Mouse (Mus musculus) frontal cortex, adult (tissue): ENCODE data around the gene Cyp4a29.
"Not testable (repeated sequence)": the region's sequence is repeated elsewhere in the genome, so short reads cannot be mapped to it uniquely, and the experiment has no call there.

Source experiments
- ATAC-seq: cut with Nextera tagmentation; 2 replicates; pipeline ENCODE4 v1.9.2; 2017; ENCODE audit warnings: mild to moderate bottlenecking, moderate library complexity, mixed read lengths; ENCODE audit not compliant: low TSS enrichment

The Cyp4a29 gene

GRCm38 (mm10) chr4:115241784-115242183 lies at the start of gene Cyp4a29:
Gene Cyp4a29, plus strand, starts transcription at chr4:115242084.
- no peak for ATAC-seq

DNA sequence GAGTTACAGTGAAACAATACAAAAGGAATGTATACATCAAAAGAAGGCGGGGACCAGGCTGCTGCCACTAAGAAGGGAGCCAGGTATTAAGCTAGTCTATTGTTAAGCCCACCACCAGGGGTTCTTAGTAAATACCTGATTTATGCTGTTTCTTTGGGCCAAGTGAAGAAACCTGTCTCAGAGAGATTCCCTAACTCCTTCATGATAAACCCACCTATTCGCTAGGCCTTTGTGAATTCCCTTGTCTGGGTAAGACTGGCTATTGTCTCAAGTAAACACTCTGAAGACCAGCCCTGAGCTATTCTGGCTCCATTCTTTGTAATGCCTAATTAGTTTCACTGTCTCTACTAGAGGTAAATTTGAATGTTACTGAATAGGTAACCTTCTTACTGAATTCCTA lies 9.0 kb upstream of the Cyp4a29 start:
- not testable (repeated sequence) for ATAC-seq

- ATAC-seq, result no peak
Measured at GRCm38 (mm10) chr4:115236462-115237096, 5.3 kb upstream of the Cyp4a29 start.

DNA sequence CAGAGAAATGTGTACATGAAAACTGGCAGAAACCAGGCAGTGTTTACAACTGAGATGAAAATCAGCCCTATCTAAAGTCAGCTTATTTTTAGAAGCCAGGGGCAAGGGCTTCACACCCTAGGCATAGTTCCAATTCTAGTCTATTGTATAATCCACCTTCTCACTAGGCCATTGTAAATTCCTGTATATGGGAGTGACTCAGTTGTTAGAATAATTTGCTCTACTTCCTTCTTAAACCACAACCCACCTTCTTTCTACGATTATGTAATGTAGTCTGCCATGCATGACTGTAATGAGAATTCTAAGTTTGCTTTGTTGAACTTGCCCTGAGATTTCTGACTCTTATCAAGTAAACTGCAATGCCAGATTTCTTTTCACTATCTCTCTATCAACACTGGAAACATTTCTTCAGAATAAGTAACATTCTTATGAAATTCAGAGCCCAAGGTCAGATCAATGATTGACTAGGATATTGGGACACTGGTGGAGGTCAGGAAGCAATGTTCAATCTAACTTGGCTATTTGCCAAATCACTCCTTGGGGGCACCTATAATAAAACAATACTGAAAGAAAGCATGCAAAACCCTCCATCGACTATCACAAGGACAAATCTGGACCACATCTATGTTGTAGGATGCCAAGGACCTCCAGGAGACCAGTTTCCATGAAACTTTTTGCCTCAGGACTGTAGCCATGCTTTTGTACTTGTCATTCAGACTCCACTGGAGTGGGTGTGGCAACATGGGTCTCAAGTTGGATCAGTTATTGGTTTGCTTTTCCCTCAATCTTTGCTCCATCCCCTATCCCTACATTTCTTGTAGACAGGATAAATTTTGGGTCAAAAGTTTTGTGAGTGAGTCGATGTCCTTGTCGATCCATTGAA lies 23.0 kb downstream of the Cyp4a29 start:
- ATAC-seq, result not testable (repeated sequence)

- ATAC-seq, result not testable (repeated sequence)
Measured at GRCm38 (mm10) chr4:115278215-115278982, 36.5 kb downstream of the Cyp4a29 start.

GRCm38 (mm10) chr4:115280342-115280741 lies 38.5 kb downstream of the Cyp4a29 start:
- ATAC-seq, result no peak

DNA sequence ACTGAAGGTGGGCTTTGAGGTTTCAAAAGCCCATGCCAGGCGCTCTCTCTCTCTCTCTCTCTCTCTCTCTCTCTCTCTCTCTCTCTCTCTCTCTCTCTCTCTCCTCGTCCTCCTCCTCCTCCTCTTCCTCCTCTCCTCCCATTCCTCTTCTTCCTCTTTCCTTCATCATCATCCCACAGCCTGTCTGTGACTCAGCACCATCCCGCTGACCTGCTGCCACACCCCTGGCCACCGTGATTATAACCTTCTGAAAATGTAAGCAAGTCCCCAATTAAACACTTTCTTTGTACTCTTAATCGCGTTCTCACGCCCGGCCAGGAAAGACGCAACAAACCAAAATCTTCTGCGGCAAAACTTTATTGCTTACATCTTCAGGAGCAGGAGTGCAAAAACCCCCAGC lies 38.9 kb downstream of the Cyp4a29 start:
- ATAC-seq, result not testable (repeated sequence)

- not testable (repeated sequence) for ATAC-seq
Measured at GRCm38 (mm10) chr4:115281231-115281767, 39.4 kb downstream of the Cyp4a29 start.

GRCm38 (mm10) chr4:115298746-115299145 lies 56.9 kb downstream of the Cyp4a29 start, which contains the start of gene Cyp4a12a:
Gene Cyp4a12a, plus strand, starts transcription at chr4:115299046.
- not testable (repeated sequence) for ATAC-seq
